11 mouse cellular contexts compared by ENCODE assay signal in genomic region chr17:24429201-24429983, GRCm38 (mm10). TPM values are rescaled to one million over a fixed set of nuclear protein-coding genes. Genes with fewer than 3 reads are reported as not detected.
DNase-seq lines count a peak whose midpoint lies in the region; ATAC-seq lines count a peak whose summit lies in the region.
"Had no signal": no experiment of that assay in that cellular context is flagged by ENCODE, and none has a peak within 500 bp of the region (broad histone marks: within the 10 kb centered on the region; RNA-seq: fewer than 3 reads in every experiment).

No protein-coding gene starts in this region.

- no peak overlapping the region for H3K27ac ChIP-seq in kidney, embryonic 16.5 days (ENCODE audit: low read length)
- no peak overlapping the region for H3K27ac ChIP-seq in forebrain, embryonic 11.5 days (ENCODE audit: low read depth, low read length)
- H3K27ac ChIP-seq: lung, embryonic 15.5 days had no signal

- H3K4me3 ChIP-seq in kidney, embryonic 16.5 days (ENCODE audit: low read length), result no peak overlapping the region
- no peak overlapping the region for H3K4me3 ChIP-seq in forebrain, embryonic 11.5 days (ENCODE audit: low read depth, low read length)
- H3K4me3 ChIP-seq: lung, embryonic 15.5 days had no signal

- no peaks in the 10 kb centered on the region for H3K9me3 ChIP-seq in kidney, embryonic 16.5 days (ENCODE audit: low read length)
- H3K9me3 ChIP-seq in forebrain, embryonic 11.5 days (ENCODE audit: control insufficient read depth, low read length), result no peaks in the 10 kb centered on the region
- H3K9me3 ChIP-seq: G1E; lung, embryonic 15.5 days had no signal

- peaks cover 4% of the 10 kb centered on the region; the same call in 1 of the 2 replicates for H3K4me1 ChIP-seq in kidney, embryonic 16.5 days (ENCODE audit: insufficient read depth, low read length)
- peaks cover 2% of the 10 kb centered on the region for H3K4me1 ChIP-seq in forebrain, embryonic 11.5 days (replicated peaks; ENCODE audit: control insufficient read depth, insufficient read depth, low read length)

- H3K27me3 ChIP-seq in kidney, embryonic 16.5 days (ENCODE audit: insufficient read depth, low read length), result no peaks in the 10 kb centered on the region
- no peaks in the 10 kb centered on the region for H3K27me3 ChIP-seq in forebrain, embryonic 11.5 days (ENCODE audit: control insufficient read depth, insufficient read depth, low read length)
- H3K27me3 ChIP-seq: lung, embryonic 15.5 days had no signal

- 76% methylated on average over 14 of the region's 14 CpGs for WGBS in kidney, embryonic 16.5 days
- 88% methylated on average over 14 of the region's 14 CpGs for WGBS in forebrain, embryonic 11.5 days

- H3K36me3 ChIP-seq in kidney, embryonic 16.5 days (ENCODE audit: insufficient read depth, low read length), result peaks cover 22% of the 10 kb centered on the region
- H3K36me3 ChIP-seq in forebrain, embryonic 11.5 days (ENCODE audit: control insufficient read depth, insufficient read depth, low read length), result peaks cover 4% of the 10 kb centered on the region; the same call in 1 of the 2 replicates

- DNase-seq in adrenal gland, adult 2 months, result peak; percentile 58
- DNase-seq in adrenal gland, postnatal 25 days, result no peak
- DNase-seq in kidney, adult 8-10 months, result peak; percentile 55 to 65
- peak; percentile 55 for DNase-seq in heart, adult 8-10 months (ENCODE audit: low spot score)
- peak; percentile 37 to 74 for DNase-seq in kidney, postnatal 25 days
- no peak for DNase-seq in frontal cortex, postnatal 36 days (ENCODE audit: low spot score in 2 of 2)
- DNase-seq in forebrain, embryonic 11.5 days (ENCODE audit: low spot score), result no peak
- DNase-seq: cerebellum, postnatal 36 days had no signal

- no peak for ATAC-seq in kidney, embryonic 16.5 days (ENCODE audit: low FRiP score, low TSS enrichment)
- no peak for ATAC-seq in forebrain, embryonic 11.5 days (replicated peaks; ENCODE audit: low FRiP score)

- H3K4me2 ChIP-seq in kidney, embryonic 16.5 days (replicated peaks; ENCODE audit: low read depth, low read length), result no peak overlapping the region
- no peak overlapping the region for H3K4me2 ChIP-seq in forebrain, embryonic 11.5 days (ENCODE audit: low read depth, low read length, severe bottlenecking)
- H3K4me2 ChIP-seq: lung, embryonic 15.5 days had no signal

- H3K9ac ChIP-seq in kidney, embryonic 16.5 days (replicated peaks; ENCODE audit: low read length), result no peak overlapping the region
- no peak overlapping the region for H3K9ac ChIP-seq in forebrain, embryonic 11.5 days (ENCODE audit: low read length)
- H3K9ac ChIP-seq: lung, embryonic 15.5 days had no signal

RNA-seq across cellular contexts. Expression of gene Eci1, which starts 3.0 kb away (rescaled TPM):
- 100 to 1,000 TPM; 303 to 325 TPM for total RNA-seq in adrenal gland, adult 2 months (2021)
- 163 and 182 TPM in 2 replicates for polyA plus RNA-seq in adrenal gland, adult 2 months (2012; rRNA removed)
- total RNA-seq in adrenal gland, postnatal 25 days (2021), result 228 and 261 TPM in 2 replicates
- 141 and 143 TPM in 2 replicates for polyA plus RNA-seq in kidney, embryonic 16.5 days (2015; fragmentation: Nextera tagmentation; extraction: Ambion mirVana)
- 100 to 1,000 TPM; 455 to 534 (median 495) TPM for total RNA-seq in heart, adult 8-10 months (2022)
- polyA plus RNA-seq in forebrain, embryonic 11.5 days (2014; fragmentation: Nextera tagmentation; extraction: Ambion mirVana), result 59.7 and 68.7 TPM in 2 replicates

RNA-seq across cellular contexts. Expression of gene Dnase1l2, which starts 13.5 kb away (rescaled TPM):
- 1 to 10 TPM; 2.1 to 3.7 TPM for total RNA-seq in adrenal gland, adult 2 months (2021)
- polyA plus RNA-seq in adrenal gland, adult 2 months (2012; rRNA removed), result 1.8 and 4.1 TPM in 2 replicates
- total RNA-seq in adrenal gland, postnatal 25 days (2021), result 2.7 and 3.5 TPM in 2 replicates
- 3.2 and 5.5 TPM in 2 replicates for polyA plus RNA-seq in kidney, embryonic 16.5 days (2015; fragmentation: Nextera tagmentation; extraction: Ambion mirVana)
- 1 to 10 TPM in 3 of 4 experiments, under 1 TPM in 1; 0.91 to 1.4 (median 1.1) TPM for total RNA-seq in heart, adult 8-10 months (2022)
- polyA plus RNA-seq in forebrain, embryonic 11.5 days (2014; fragmentation: Nextera tagmentation; extraction: Ambion mirVana), result 2.7 and 3.3 TPM in 2 replicates

RNA-seq across cellular contexts. Expression of gene Rnps1, which starts 15.0 kb away (rescaled TPM):
- 10 to 100 TPM; 61.4 to 70.3 TPM for total RNA-seq in adrenal gland, adult 2 months (2021)
- 84.4 and 95.2 TPM in 2 replicates for polyA plus RNA-seq in adrenal gland, adult 2 months (2012; rRNA removed)
- 72.0 and 76.1 TPM in 2 replicates for total RNA-seq in adrenal gland, postnatal 25 days (2021)
- 300 and 327 TPM in 2 replicates for polyA plus RNA-seq in kidney, embryonic 16.5 days (2015; fragmentation: Nextera tagmentation; extraction: Ambion mirVana)
- 10 to 100 TPM; 59.7 to 61.4 (median 60.7) TPM for total RNA-seq in heart, adult 8-10 months (2022)
- 441 and 443 TPM in 2 replicates for polyA plus RNA-seq in forebrain, embryonic 11.5 days (2014; fragmentation: Nextera tagmentation; extraction: Ambion mirVana)

RNA-seq across cellular contexts. Expression of gene E4f1, which starts 40.7 kb away (rescaled TPM):
- total RNA-seq in adrenal gland, adult 2 months (2021), result 10 to 100 TPM; 17.0 to 21.8 TPM
- polyA plus RNA-seq in adrenal gland, adult 2 months (2012; rRNA removed), result 57.5 and 59.5 TPM in 2 replicates
- total RNA-seq in adrenal gland, postnatal 25 days (2021), result 21.7 and 33.7 TPM in 2 replicates
- 38.1 TPM in 2 replicates for polyA plus RNA-seq in kidney, embryonic 16.5 days (2015; fragmentation: Nextera tagmentation; extraction: Ambion mirVana)
- 10 to 100 TPM; 11.2 to 14.7 (median 11.9) TPM for total RNA-seq in heart, adult 8-10 months (2022)
- polyA plus RNA-seq in forebrain, embryonic 11.5 days (2014; fragmentation: Nextera tagmentation; extraction: Ambion mirVana), result 28.8 and 31.4 TPM in 2 replicates

RNA-seq across cellular contexts. Expression of gene Pgp, which starts 40.8 kb away (rescaled TPM):
- total RNA-seq in adrenal gland, adult 2 months (2021), result 100 to 1,000 TPM in 1 of 2 experiments, 10 to 100 TPM in 1; 65.0 to 104 TPM
- 254 TPM in 2 replicates for polyA plus RNA-seq in adrenal gland, adult 2 months (2012; rRNA removed)
- total RNA-seq in adrenal gland, postnatal 25 days (2021), result 71.8 and 83.4 TPM in 2 replicates
- polyA plus RNA-seq in kidney, embryonic 16.5 days (2015; fragmentation: Nextera tagmentation; extraction: Ambion mirVana), result 55.5 and 55.6 TPM in 2 replicates
- 10 to 100 TPM; 39.9 to 44.4 (median 41.4) TPM for total RNA-seq in heart, adult 8-10 months (2022)
- polyA plus RNA-seq in forebrain, embryonic 11.5 days (2014; fragmentation: Nextera tagmentation; extraction: Ambion mirVana), result 72.1 and 73.4 TPM in 2 replicates

Comparison
In these comparisons a context has a peak if more than half of its experiments do, and no peak if none do; other contexts are left out.
1. DNase-seq: peak in adrenal gland, adult 2 months (single experiment), kidney, adult 8-10 months (2 of 2), heart, adult 8-10 months (single experiment) and kidney, postnatal 25 days (2 of 2); none in adrenal gland, postnatal 25 days (single experiment), frontal cortex, postnatal 36 days (0 of 2) and forebrain, embryonic 11.5 days (single experiment).